Comparison of ENCODE assay signal across 29 mouse cellular contexts in genomic region chr11:75465051-75465450, GRCm38 (mm10). TPM values are rescaled to one million over a fixed set of nuclear protein-coding genes. Genes with fewer than 3 reads are reported as not detected.
DNase-seq lines count a peak whose midpoint lies in the region; ATAC-seq and TF ChIP-seq lines count a peak whose summit lies in the region.
"Had no signal": no experiment of that assay in that cellular context is flagged by ENCODE, and none has a peak within 500 bp of the region (broad histone marks: within the 10 kb centered on the region; RNA-seq: fewer than 3 reads in every experiment).

No protein-coding gene starts in this region.

- peak overlapping the region; percentile 29 for H3K27ac ChIP-seq in liver, adult 2 months (replicated peaks; ENCODE audit: insufficient read depth, low read depth, low read length)
- H3K27ac ChIP-seq in liver, postnatal 0 days (ENCODE audit: low read depth) = no peak overlapping the region
- H3K27ac ChIP-seq in brown adipose tissue, adult 24 weeks (replicated peaks; ENCODE audit: low read depth, low read length) = peak overlapping the region; percentile 32; the same call in 1 of the 2 replicates
- H3K27ac ChIP-seq in liver, embryonic 13.5 days = peak overlapping the region; percentile 8; the same call in 1 of the 2 replicates
- no peak overlapping the region for H3K27ac ChIP-seq in forebrain, embryonic 13.5 days
- H3K27ac ChIP-seq: embryonic facial prominence, embryonic 10.5 days; embryonic facial prominence, embryonic 13.5 days; forebrain, embryonic 12.5 days; heart, embryonic 15.5 days; hindbrain, embryonic 10.5 days; hindbrain, embryonic 13.5 days; intestine, embryonic 15.5 days had no signal

- H3K9ac ChIP-seq in liver, adult 2 months (ENCODE audit: low read depth, low read length) = 0 out of 2 replicates have a peak overlapping the region, but pooled peaks have one; percentile 1
- H3K9ac ChIP-seq in liver, postnatal 0 days (replicated peaks) = no peak overlapping the region
- H3K9ac ChIP-seq in liver, embryonic 13.5 days = no peak overlapping the region
- H3K9ac ChIP-seq in forebrain, embryonic 13.5 days = no peak overlapping the region
- H3K9ac ChIP-seq: embryonic facial prominence, embryonic 13.5 days; forebrain, embryonic 12.5 days; forebrain, postnatal 0 days; heart, embryonic 15.5 days; hindbrain, embryonic 13.5 days; intestine, embryonic 15.5 days had no signal

- peaks cover 4% of the 10 kb centered on the region; the same call in 1 of the 2 replicates for H3K79me2 ChIP-seq in liver, adult 2 months (ENCODE audit: control insufficient read depth, insufficient read depth, low read length)

- peak overlapping the region; percentile 5 for H3K4me3 ChIP-seq in erythroblast, embryonic 14.5 days (replicated peaks)
- H3K4me3 ChIP-seq in liver, adult 2 months (ENCODE audit: insufficient read depth, low read depth, low read length) = no peak overlapping the region
- no peak overlapping the region for H3K4me3 ChIP-seq in liver, postnatal 0 days (ENCODE audit: low read depth, low read length)
- no peak overlapping the region; the same call in 1 of the 2 replicates for H3K4me3 ChIP-seq in brown adipose tissue, adult 24 weeks (ENCODE audit: insufficient read depth, low read depth, low read length)
- no peak overlapping the region for H3K4me3 ChIP-seq in liver, embryonic 13.5 days (replicated peaks)
- H3K4me3 ChIP-seq in forebrain, embryonic 13.5 days = no peak overlapping the region
- H3K4me3 ChIP-seq: embryonic facial prominence, embryonic 10.5 days; embryonic facial prominence, embryonic 13.5 days; forebrain, embryonic 12.5 days; heart, embryonic 15.5 days; hindbrain, embryonic 10.5 days; hindbrain, embryonic 13.5 days; intestine, embryonic 15.5 days had no signal

- no peak for TF ChIP-seq CTCF in liver, adult 2 months (IDR thresholded peaks at IDR 0.05; ENCODE audit: low read depth, low read length)
- no peak for TF ChIP-seq CTCF in liver, postnatal 0 days (IDR thresholded peaks at IDR 0.05; ENCODE audit: low read depth)

- peaks cover 80% of the 10 kb centered on the region for H3K4me1 ChIP-seq in erythroblast, embryonic 14.5 days (ENCODE audit: control insufficient read depth)
- peaks cover 30% of the 10 kb centered on the region for H3K4me1 ChIP-seq in liver, adult 2 months (ENCODE audit: control insufficient read depth, insufficient read depth, low read length)
- H3K4me1 ChIP-seq in liver, postnatal 0 days (ENCODE audit: insufficient read depth) = peaks cover 41% of the 10 kb centered on the region
- H3K4me1 ChIP-seq in brown adipose tissue, adult 24 weeks (ENCODE audit: control insufficient read depth, insufficient read depth, insufficient read length, low read length) = peaks cover 4% of the 10 kb centered on the region; the same call in 1 of the 2 replicates
- H3K4me1 ChIP-seq in liver, embryonic 13.5 days (replicated peaks) = peaks cover 71% of the 10 kb centered on the region
- peaks cover 27% of the 10 kb centered on the region for H3K4me1 ChIP-seq in forebrain, embryonic 13.5 days

- no peak for ATAC-seq in erythroblast, adult 5-6 weeks (replicated peaks; ENCODE audit: low FRiP score, poor library complexity, severe bottlenecking)
- no peak for ATAC-seq in liver, postnatal 0 days
- no peak for ATAC-seq in liver, embryonic 13.5 days (ENCODE audit: low read depth)
- ATAC-seq in forebrain, embryonic 13.5 days = no peak
- ATAC-seq: activated CD4-positive, CD25-positive, alpha-beta regulatory T cell, adult 4 months; forebrain, postnatal 0 days; hindbrain, embryonic 16.5 days; intestine, embryonic 15.5 days had no signal

- TF ChIP-seq POLR2A in liver, adult 2 months (IDR thresholded peaks at IDR 0.05; ENCODE audit: extremely low read depth, insufficient read depth, low read length) = no peak

- no peak for DNase-seq in liver, adult 2 months (ENCODE audit: extremely low read depth, low read depth, low spot score)
- DNase-seq in liver, postnatal 0 days = no peak
- no peak for DNase-seq in liver, embryonic 13.5 days
- no peak for DNase-seq in left cerebral cortex, postnatal 36 days (ENCODE audit: low spot score in 2 of 2)
- DNase-seq: adrenal gland, adult 8-10 months; adrenal gland, postnatal 25 days; cerebellum, adult 18-20 months; cerebellum, postnatal 14 days; embryo, embryonic 11 days; forebrain, postnatal 0 days; gastrocnemius, postnatal 36 days; heart, postnatal 10 days; heart, postnatal 36 days had no signal

- no peaks in the 10 kb centered on the region for H3K27me3 ChIP-seq in erythroblast, embryonic 14.5 days (ENCODE audit: control insufficient read depth)
- H3K27me3 ChIP-seq in liver, adult 2 months (ENCODE audit: control insufficient read depth, insufficient read depth, low read length) = no peaks in the 10 kb centered on the region
- H3K27me3 ChIP-seq in liver, postnatal 0 days (ENCODE audit: insufficient read depth, low read length) = no peaks in the 10 kb centered on the region
- H3K27me3 ChIP-seq in liver, embryonic 13.5 days = no peaks in the 10 kb centered on the region
- H3K27me3 ChIP-seq in forebrain, embryonic 13.5 days = peaks cover 3% of the 10 kb centered on the region; the same call in 1 of the 2 replicates
- H3K27me3 ChIP-seq: embryonic facial prominence, embryonic 13.5 days; heart, embryonic 15.5 days; intestine, embryonic 15.5 days had no signal

- intact Hi-C loops in left cerebral cortex, postnatal 36 days (cut with DNase I) = no loop called here

- H3K4me2 ChIP-seq in liver, postnatal 0 days (ENCODE audit: low read depth, low read length) = no peak overlapping the region
- H3K4me2 ChIP-seq in liver, embryonic 13.5 days = no peak overlapping the region
- H3K4me2 ChIP-seq in forebrain, embryonic 13.5 days = no peak overlapping the region
- H3K4me2 ChIP-seq: embryonic facial prominence, embryonic 13.5 days; forebrain, embryonic 12.5 days; heart, embryonic 11.5 days; heart, embryonic 15.5 days; hindbrain, embryonic 13.5 days; intestine, embryonic 15.5 days had no signal

- H3K9me3 ChIP-seq in erythroblast, embryonic 14.5 days (ENCODE audit: control insufficient read depth, low read length) = peaks cover 3% of the 10 kb centered on the region
- no peaks in the 10 kb centered on the region for H3K9me3 ChIP-seq in liver, postnatal 0 days (ENCODE audit: low read length)
- H3K9me3 ChIP-seq in liver, embryonic 13.5 days (replicated peaks) = no peaks in the 10 kb centered on the region
- H3K9me3 ChIP-seq in forebrain, embryonic 13.5 days (replicated peaks) = no peaks in the 10 kb centered on the region; the same call in 1 of the 2 replicates
- H3K9me3 ChIP-seq: embryonic facial prominence, embryonic 10.5 days; embryonic facial prominence, embryonic 13.5 days; heart, embryonic 15.5 days; hindbrain, embryonic 13.5 days; intestine, embryonic 15.5 days had no signal

- peaks cover 53% of the 10 kb centered on the region for H3K36me3 ChIP-seq in erythroblast, embryonic 14.5 days (ENCODE audit: control insufficient read depth)
- peaks cover 25% of the 10 kb centered on the region for H3K36me3 ChIP-seq in liver, adult 2 months (ENCODE audit: control insufficient read depth, insufficient read depth, low read length)
- peaks cover 24% of the 10 kb centered on the region for H3K36me3 ChIP-seq in liver, postnatal 0 days (replicated peaks; ENCODE audit: insufficient read depth, low read length)
- H3K36me3 ChIP-seq in liver, embryonic 13.5 days = peaks cover 34% of the 10 kb centered on the region
- H3K36me3 ChIP-seq in forebrain, embryonic 13.5 days (ENCODE audit: poor library complexity, severe bottlenecking) = peaks cover 10% of the 10 kb centered on the region

- 68% methylated on average over 6 of the region's 6 CpGs for WGBS in liver, adult 2 months
- 77% methylated on average over 6 of the region's 6 CpGs for WGBS in liver, postnatal 0 days (ENCODE audit: insufficient replicate concordance)
- WGBS in liver, embryonic 13.5 days (ENCODE audit: insufficient replicate concordance) = 88% methylated on average over 6 of the region's 6 CpGs
- 83% methylated on average over 6 of the region's 6 CpGs for WGBS in forebrain, embryonic 13.5 days

- no peak for TF ChIP-seq EP300 in liver, postnatal 0 days (IDR thresholded peaks at IDR 0.05; ENCODE audit: low read depth)

RNA-seq across cellular contexts. Expression of gene Tlcd2, which starts 3.5 kb away (rescaled TPM):
- polyA plus RNA-seq in erythroblast, embryonic 14.5 days (2012) = 0.15 and 0.41 TPM in 2 replicates
- 1.5 and 3.7 TPM in 2 replicates for total RNA-seq in erythroblast, adult 5-6 weeks (2015; ENCODE audit: low replicate concordance)
- 1.3 and 5.5 TPM in 2 replicates for total RNA-seq in erythroblast, adult 5-6 weeks (2017; ENCODE audit: low replicate concordance)
- total RNA-seq in liver, adult 2 months (2014; rRNA removed) = 121 and 238 TPM in 2 replicates
- polyA plus RNA-seq in liver, adult 2 months (2012; rRNA removed) = 237 and 265 TPM in 2 replicates
- 34.2 and 35.6 TPM in 2 replicates for polyA plus RNA-seq in liver, postnatal 0 days (2015; fragmentation: Nextera tagmentation; extraction: Ambion mirVana)
- 13.5 and 20.2 TPM in 2 replicates for polyA plus RNA-seq in brown adipose tissue, adult 24 weeks (2012; ENCODE audit: insufficient read depth, insufficient read length, missing spikeins)
- 18.7 and 18.8 TPM in 2 replicates for polyA plus RNA-seq in liver, embryonic 13.5 days (2015; fragmentation: Nextera tagmentation; extraction: Ambion mirVana)
- total RNA-seq in left cerebral cortex, postnatal 36 days (2021) = under 1 TPM in 1 of 2 experiments, not detected in 1; 0.47 TPM
- polyA plus RNA-seq in forebrain, embryonic 13.5 days (2015; fragmentation: Nextera tagmentation; extraction: Ambion mirVana) = 1.4 and 1.9 TPM in 2 replicates

RNA-seq across cellular contexts. Expression of gene Wdr81, which starts 10.5 kb away (rescaled TPM):
- polyA plus RNA-seq in erythroblast, embryonic 14.5 days (2012) = 11.2 and 11.7 TPM in 2 replicates
- total RNA-seq in erythroblast, adult 5-6 weeks (2015; ENCODE audit: low replicate concordance) = 22.6 and 24.8 TPM in 2 replicates
- 27.3 and 28.2 TPM in 2 replicates for total RNA-seq in erythroblast, adult 5-6 weeks (2017; ENCODE audit: low replicate concordance)
- total RNA-seq in liver, adult 2 months (2014; rRNA removed) = 14.4 and 30.4 TPM in 2 replicates
- polyA plus RNA-seq in liver, adult 2 months (2012; rRNA removed) = 20.3 and 21.5 TPM in 2 replicates
- polyA plus RNA-seq in liver, postnatal 0 days (2015; fragmentation: Nextera tagmentation; extraction: Ambion mirVana) = 8.4 and 9.5 TPM in 2 replicates
- 5.5 and 7.2 TPM in 2 replicates for polyA plus RNA-seq in brown adipose tissue, adult 24 weeks (2012; ENCODE audit: insufficient read depth, insufficient read length, missing spikeins)
- polyA plus RNA-seq in liver, embryonic 13.5 days (2015; fragmentation: Nextera tagmentation; extraction: Ambion mirVana) = 18.5 and 21.3 TPM in 2 replicates
- total RNA-seq in left cerebral cortex, postnatal 36 days (2021) = 10 to 100 TPM; 20.1 to 20.4 TPM
- polyA plus RNA-seq in forebrain, embryonic 13.5 days (2015; fragmentation: Nextera tagmentation; extraction: Ambion mirVana) = 5.0 and 5.6 TPM in 2 replicates

RNA-seq across cellular contexts. Expression of gene Prpf8, which starts 21.6 kb away (rescaled TPM):
- 2.2 and 4.5 TPM in 2 replicates for polyA plus RNA-seq in erythroblast, embryonic 14.5 days (2012)
- 42.3 and 43.5 TPM in 2 replicates for total RNA-seq in erythroblast, adult 5-6 weeks (2015; ENCODE audit: low replicate concordance)
- total RNA-seq in erythroblast, adult 5-6 weeks (2017; ENCODE audit: low replicate concordance) = 26.5 and 27.0 TPM in 2 replicates
- 72.8 and 102 TPM in 2 replicates for total RNA-seq in liver, adult 2 months (2014; rRNA removed)
- polyA plus RNA-seq in liver, adult 2 months (2012; rRNA removed) = 59.4 and 63.3 TPM in 2 replicates
- polyA plus RNA-seq in liver, postnatal 0 days (2015; fragmentation: Nextera tagmentation; extraction: Ambion mirVana) = 12.1 and 13.9 TPM in 2 replicates
- polyA plus RNA-seq in brown adipose tissue, adult 24 weeks (2012; ENCODE audit: insufficient read depth, insufficient read length, missing spikeins) = 57.2 and 61.0 TPM in 2 replicates
- 28.2 and 31.5 TPM in 2 replicates for polyA plus RNA-seq in liver, embryonic 13.5 days (2015; fragmentation: Nextera tagmentation; extraction: Ambion mirVana)
- 100 to 1,000 TPM; 127 to 138 TPM for total RNA-seq in left cerebral cortex, postnatal 36 days (2021)
- polyA plus RNA-seq in forebrain, embryonic 13.5 days (2015; fragmentation: Nextera tagmentation; extraction: Ambion mirVana) = 56.3 and 63.2 TPM in 2 replicates

RNA-seq across cellular contexts. Expression of gene Serpinf2, which starts 25.7 kb away (rescaled TPM):
- polyA plus RNA-seq in erythroblast, embryonic 14.5 days (2012) = 0.36 and 0.42 TPM in 2 replicates
- 4.6 TPM in 1 of 2 replicates, not detected in the other for total RNA-seq in erythroblast, adult 5-6 weeks (2015; ENCODE audit: low replicate concordance)
- 0.70 and 0.94 TPM in 2 replicates for total RNA-seq in erythroblast, adult 5-6 weeks (2017; ENCODE audit: low replicate concordance)
- total RNA-seq in liver, adult 2 months (2014; rRNA removed) = 687 and 824 TPM in 2 replicates
- 1,567 and 1,654 TPM in 2 replicates for polyA plus RNA-seq in liver, adult 2 months (2012; rRNA removed)
- polyA plus RNA-seq in liver, postnatal 0 days (2015; fragmentation: Nextera tagmentation; extraction: Ambion mirVana) = 975 and 1,049 TPM in 2 replicates
- polyA plus RNA-seq in brown adipose tissue, adult 24 weeks (2012; ENCODE audit: insufficient read depth, insufficient read length, missing spikeins) = 0.48 TPM in 1 of 2 replicates, not detected in the other
- 372 and 430 TPM in 2 replicates for polyA plus RNA-seq in liver, embryonic 13.5 days (2015; fragmentation: Nextera tagmentation; extraction: Ambion mirVana)
- total RNA-seq in left cerebral cortex, postnatal 36 days (2021) = under 1 TPM in 1 of 2 experiments, not detected in 1; 0.22 TPM
- 0.42 TPM in 1 of 2 replicates, not detected in the other for polyA plus RNA-seq in forebrain, embryonic 13.5 days (2015; fragmentation: Nextera tagmentation; extraction: Ambion mirVana)
- total RNA-seq: adrenal gland, postnatal 25 days; gastrocnemius, postnatal 36 days; granulocyte monocyte progenitor cell, adult 5-6 weeks; heart, adult 8-10 months; heart, postnatal 10 days; heart, postnatal 36 days had no signal
- polyA plus RNA-seq: activated CD4-positive, CD25-positive, alpha-beta regulatory T cell, adult 4 months; embryonic facial prominence, embryonic 10.5 days; forebrain, embryonic 12.5 days; forebrain, postnatal 0 days; hindbrain, embryonic 10.5 days; hindbrain, embryonic 13.5 days had no signal

RNA-seq across cellular contexts. Expression of gene Serpinf1, which starts 42.5 kb away (rescaled TPM):
- 0.18 and 0.25 TPM in 2 replicates for polyA plus RNA-seq in erythroblast, embryonic 14.5 days (2012)
- total RNA-seq in erythroblast, adult 5-6 weeks (2015; ENCODE audit: low replicate concordance) = 3.8 and 10.4 TPM in 2 replicates
- total RNA-seq in erythroblast, adult 5-6 weeks (2017; ENCODE audit: low replicate concordance) = 3.7 and 4.9 TPM in 2 replicates
- total RNA-seq in liver, adult 2 months (2014; rRNA removed) = 810 and 1,243 TPM in 2 replicates
- polyA plus RNA-seq in liver, adult 2 months (2012; rRNA removed) = 891 and 972 TPM in 2 replicates
- polyA plus RNA-seq in liver, postnatal 0 days (2015; fragmentation: Nextera tagmentation; extraction: Ambion mirVana) = 823 and 833 TPM in 2 replicates
- 78.8 and 102 TPM in 2 replicates for polyA plus RNA-seq in brown adipose tissue, adult 24 weeks (2012; ENCODE audit: insufficient read depth, insufficient read length, missing spikeins)
- 179 and 181 TPM in 2 replicates for polyA plus RNA-seq in liver, embryonic 13.5 days (2015; fragmentation: Nextera tagmentation; extraction: Ambion mirVana)
- total RNA-seq in left cerebral cortex, postnatal 36 days (2021) = 10 to 100 TPM; 13.9 to 18.7 TPM
- polyA plus RNA-seq in forebrain, embryonic 13.5 days (2015; fragmentation: Nextera tagmentation; extraction: Ambion mirVana) = 15.5 and 19.0 TPM in 2 replicates

Comparison
In these comparisons a context has a peak if more than half of its experiments do, and no peak if none do; other contexts are left out.
1. H3K27ac ChIP-seq: peak in liver, adult 2 months (single experiment), brown adipose tissue, adult 24 weeks (single experiment) and liver, embryonic 13.5 days (single experiment); none in liver, postnatal 0 days (single experiment) and forebrain, embryonic 13.5 days (single experiment).